Mouse (Mus musculus) olfactory bulb, adult 2 months (tissue): ENCODE data around the gene Zfp385c. TPM values are rescaled to one million over a fixed set of nuclear protein-coding genes. Genes with fewer than 3 reads are reported as not detected.

ENCODE experiments used
- H3K27ac ChIP-seq: fragments of 200-500 bp; 2 replicates; pipeline ENCODE4 v1.5.1; 2012; ENCODE audit warnings: low read depth, low read length; ENCODE audit not compliant: insufficient read depth
- H3K4me1 ChIP-seq: fragments of 200-500 bp; 2 replicates; pipeline ENCODE4 v1.6.1; 2012; ENCODE audit warnings: low read length; ENCODE audit not compliant: control insufficient read depth, insufficient read depth
- H3K4me3 ChIP-seq: fragments of 200-500 bp; 2 replicates; pipeline ENCODE4 v1.5.1; 2012; ENCODE audit warnings: mild to moderate bottlenecking, low read depth, low read length, moderate library complexity; ENCODE audit not compliant: insufficient read depth
- CTCF ChIP-seq: fragments of 200-500 bp; IDR thresholded peaks from 2 replicates; pipeline ENCODE4 v1.5.1; 2012; ENCODE audit warnings: low read depth, mild to moderate bottlenecking, low read length, moderate library complexity; ENCODE audit not compliant: insufficient read depth
- POLR2A ChIP-seq: fragments of 200-500 bp; IDR thresholded peaks from 2 replicates; pipeline ENCODE4 v1.6.1; 2012; ENCODE audit warnings: mild to moderate bottlenecking, low read depth, low read length, moderate library complexity; ENCODE audit not compliant: insufficient read depth
- WGBS: fragments of 180-500 bp; shearing (Covaris S2); methylation state at CpG from one replicate; pipeline ENCODE4 v1.1.7; 2018; 5-methylcytosine and 5-hydroxymethylcytosine counted together
- polyA plus RNA-seq: library from polyadenylated mRNA; stranded (reverse); fragments of >200 nt; gene quantifications from 2 replicates; pipeline ENCODE4 v1.2.4, GENCODE M21; 2012; ENCODE audit warnings: low replicate concordance; ENCODE audit not compliant: missing spikeins, insufficient read depth, insufficient read length

Gene Zfp385c
- polyA plus RNA-seq, 1 experiment: not detected

- Histone ChIP-seq H3K27ac (no peak overlapping the region), H3K4me1 (peaks cover 4% of the 10 kb centered on the region; the same call in 1 of the 2 replicates), H3K4me3 (no peak overlapping the region)
- 69% methylated on average over 6 of the region's 6 CpGs for WGBS
- no peak for TF ChIP-seq POLR2A
- no peak for TF ChIP-seq CTCF
Observed at GRCm38 (mm10) chr11:100730477-100731205, 38.4 kb upstream of the Zfp385c start.

- WGBS: 92% methylated on average over 4 of the region's 4 CpGs
- H3K27ac ChIP-seq: no peak overlapping the region
- no peak overlapping the region for H3K4me3 ChIP-seq
- peaks cover 6% of the 10 kb centered on the region for H3K4me1 ChIP-seq
- no peak for TF ChIP-seq POLR2A
- TF ChIP-seq CTCF: no peak
Observed at GRCm38 (mm10) chr11:100729976-100730375, 37.7 kb upstream of the Zfp385c start.

- no peak overlapping the region for H3K27ac ChIP-seq
- WGBS: 77% methylated on average over 6 of the region's 6 CpGs
- H3K4me1 ChIP-seq: peaks cover 6% of the 10 kb centered on the region
- no peak overlapping the region for H3K4me3 ChIP-seq
- TF ChIP-seq CTCF (no peak), POLR2A (no peak)
Observed at GRCm38 (mm10) chr11:100728601-100729000, 36.3 kb upstream of the Zfp385c start.

GRCm38 (mm10) chr11:100727201-100727600 is 34.9 kb upstream of the Zfp385c start:
- Histone ChIP-seq H3K4me1 (peaks cover 10% of the 10 kb centered on the region), H3K4me3 (no peak overlapping the region), H3K27ac (no peak overlapping the region)
- no peak for TF ChIP-seq CTCF
- TF ChIP-seq POLR2A: no peak
- WGBS: 92% methylated on average over 3 of the region's 3 CpGs

GRCm38 (mm10) chr11:100724919-100725512 is 32.8 kb upstream of the Zfp385c start:
- 63% methylated on average over 5 of the region's 5 CpGs for WGBS
- no peak for TF ChIP-seq POLR2A
- no peak for TF ChIP-seq CTCF
- Histone ChIP-seq H3K4me1 (peaks cover 23% of the 10 kb centered on the region), H3K27ac (peak overlapping the region; percentile 7; the same call in 1 of the 2 replicates), H3K4me3 (no peak overlapping the region)

GRCm38 (mm10) chr11:100722493-100723028 is 30.3 kb upstream of the Zfp385c start:
- Histone ChIP-seq H3K4me1 (peaks cover 39% of the 10 kb centered on the region), H3K27ac (peak overlapping the region; percentile 8; the same call in 1 of the 2 replicates)
- 52% methylated on average over 2 of the region's 2 CpGs for WGBS

GRCm38 (mm10) chr11:100721776-100722492 is 29.7 kb upstream of the Zfp385c start:
- peak overlapping the region; percentile 22; the same call in 1 of the 2 replicates for H3K27ac ChIP-seq
- H3K4me1 ChIP-seq: peaks cover 39% of the 10 kb centered on the region
- TF ChIP-seq CTCF: no peak
- WGBS: 56% methylated on average over 8 of the region's 8 CpGs
- H3K4me3 ChIP-seq: no peak overlapping the region

More at GRCm38 (mm10) chr11:100722493-100723028, 30.3 kb upstream of the Zfp385c start:
- no peak overlapping the region for H3K4me3 ChIP-seq
- no peak for TF ChIP-seq CTCF
- no peak for TF ChIP-seq POLR2A

GRCm38 (mm10) chr11:100721254-100721653 is 29.0 kb upstream of the Zfp385c start:
- H3K27ac ChIP-seq: peak overlapping the region; percentile 22
- no peak for TF ChIP-seq POLR2A
- TF ChIP-seq CTCF: no peak
- peaks cover 39% of the 10 kb centered on the region for H3K4me1 ChIP-seq
- WGBS: 16% methylated on average over 4 of the region's 4 CpGs
- no peak overlapping the region for H3K4me3 ChIP-seq

- 30% methylated on average over 5 of the region's 5 CpGs for WGBS
- peak overlapping the region; percentile 22 for H3K27ac ChIP-seq
- TF ChIP-seq POLR2A (no peak), CTCF (no peak)
Observed at GRCm38 (mm10) chr11:100720345-100720744, 28.1 kb upstream of the Zfp385c start.

More at GRCm38 (mm10) chr11:100720345-100720744, 28.1 kb upstream of the Zfp385c start:
- peaks cover 40% of the 10 kb centered on the region for H3K4me1 ChIP-seq
- H3K4me3 ChIP-seq: no peak overlapping the region
